Mouse (Mus musculus) macrophage (primary cell): ENCODE data around the gene Gm29609. TPM values are rescaled to one million over a fixed set of nuclear protein-coding genes. Genes with fewer than 3 reads are reported as not detected.
A peak's percentile ranks its signal among the peaks of the same experiment; 100 is the strongest.

Source experiments
- H3K27ac ChIP-seq: fragments of 350-480 bp; formaldehyde crosslinking; 2 replicates; pipeline ENCODE4 v1.9.0; 2021
- H3K36me3 ChIP-seq: fragments of 350-480 bp; formaldehyde crosslinking; 2 replicates; pipeline ENCODE4 v1.9.0; 2021; ENCODE audit errors: inconsistent target
- H3K4me3 ChIP-seq: fragments of 350-480 bp; formaldehyde crosslinking; 2 replicates; pipeline ENCODE4 v1.9.0; 2021; ENCODE audit errors: inconsistent target
- H3K79me2 ChIP-seq: fragments of 350-480 bp; formaldehyde crosslinking; 2 replicates; pipeline ENCODE4 v1.9.0; 2021; ENCODE audit errors: inconsistent target
- WGBS: methylation state at CpG from one replicate; pipeline ENCODE4 v1.1.7; 2026; ENCODE audit warnings: inconsistent platforms; ENCODE audit not compliant: missing documents; 5-methylcytosine and 5-hydroxymethylcytosine counted together
- polyA plus RNA-seq: library from polyadenylated mRNA; stranded (reverse); fragments of 250-400 nt; gene quantifications from 3 replicates; pipeline ENCODE4 v1.2.4, GENCODE M21; 2018; ENCODE audit warnings: inconsistent platforms

Gm29609 gene
- polyA plus RNA-seq, 1 experiment from 2014 or later, result not detected

DNA sequence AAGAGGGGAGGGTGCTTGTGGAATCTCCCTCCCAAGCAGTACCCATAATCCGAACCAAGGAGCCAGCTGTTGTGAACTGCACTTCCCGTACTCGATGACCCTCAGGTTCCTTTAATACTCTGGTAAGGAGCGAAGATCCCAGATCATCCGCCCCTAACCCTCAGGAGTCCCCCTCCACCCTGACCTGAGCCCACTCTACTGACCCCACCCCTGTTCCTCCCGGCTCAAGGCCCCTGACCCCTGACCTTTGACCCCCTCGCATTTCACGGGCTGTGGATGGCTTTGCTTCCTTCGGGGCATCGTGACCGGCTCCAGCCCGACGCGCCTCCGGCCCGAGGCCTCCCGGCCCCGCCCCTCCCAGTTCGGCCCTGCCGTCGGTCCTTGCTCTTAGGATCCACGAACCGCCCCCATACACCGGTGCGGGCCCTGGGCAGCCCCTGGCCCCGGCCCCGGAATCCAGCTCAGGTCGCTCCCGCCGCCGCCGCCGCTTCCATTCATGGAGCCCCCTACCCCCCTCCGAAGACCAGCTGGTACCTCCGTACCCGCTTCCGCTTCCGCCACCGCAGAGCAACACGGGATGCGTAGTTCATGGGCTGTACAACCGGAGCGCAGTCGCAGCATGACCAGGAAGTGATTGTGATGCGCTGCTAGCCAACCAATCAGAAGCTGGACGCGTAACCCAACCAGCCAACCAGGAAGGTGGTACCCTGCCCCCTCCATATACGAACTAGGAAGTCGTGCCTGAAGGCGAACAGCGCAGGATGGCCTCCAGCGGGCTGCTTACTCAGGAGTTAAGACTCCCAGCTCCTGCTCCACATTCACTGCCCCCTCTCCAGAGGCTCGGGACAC, 22.3 kb upstream of the Gm29609 start, which contains the start of gene Zfp513:
Gene Zfp513, minus strand, starts transcription at position 562 of the 849 bp plus-strand sequence.
- Histone ChIP-seq H3K79me2 (peaks cover 47% of the 10 kb centered on the region), H3K36me3 (peaks cover 57% of the 10 kb centered on the region), H3K4me3 (peak within 1 kb of the TSS; percentile 89), H3K27ac (peak within 1 kb of the TSS; percentile 90)
- under 1% methylated on average over 52 of the region's 53 CpGs for WGBS

DNA sequence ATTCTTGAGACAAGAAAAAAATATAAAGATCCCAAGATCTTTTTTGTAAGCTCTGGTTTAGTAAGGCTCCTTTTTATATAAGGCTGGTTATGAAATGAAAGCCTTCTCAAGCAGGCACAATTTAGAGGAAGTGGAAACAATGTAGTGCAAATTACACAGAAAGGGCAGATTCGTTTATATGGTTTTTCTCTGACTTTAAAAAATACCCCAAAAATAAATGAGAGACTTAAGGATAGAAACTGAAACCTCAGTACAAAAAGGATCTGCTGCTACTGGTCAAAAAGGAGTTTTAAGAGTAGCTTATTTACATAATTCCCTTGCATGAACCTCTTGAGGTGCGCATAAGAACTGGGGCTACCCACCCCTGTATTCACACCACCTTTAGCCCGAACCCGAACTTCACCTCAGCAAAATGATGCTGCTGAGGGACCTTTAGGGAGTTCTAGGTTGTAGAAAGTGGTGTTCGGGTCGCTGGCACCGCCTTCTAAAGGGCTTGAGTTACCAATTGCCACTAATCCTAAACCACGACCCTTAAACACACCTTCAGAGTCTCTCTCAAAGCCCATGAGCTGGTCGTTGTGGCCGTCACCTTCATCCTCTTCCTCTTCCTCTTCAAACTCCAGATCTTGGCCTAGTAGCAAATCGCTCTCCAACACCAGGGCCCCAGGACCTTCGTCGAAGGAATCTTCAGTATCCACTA, 21.5 kb upstream of the Gm29609 start:
- WGBS, result 5% methylated on average over 13 of the region's 13 CpGs
- H3K36me3 ChIP-seq, result peaks cover 55% of the 10 kb centered on the region
- peak overlapping the region; percentile 90 for H3K27ac ChIP-seq
- H3K4me3 ChIP-seq, result peak overlapping the region; percentile 89
- peaks cover 55% of the 10 kb centered on the region for H3K79me2 ChIP-seq

DNA sequence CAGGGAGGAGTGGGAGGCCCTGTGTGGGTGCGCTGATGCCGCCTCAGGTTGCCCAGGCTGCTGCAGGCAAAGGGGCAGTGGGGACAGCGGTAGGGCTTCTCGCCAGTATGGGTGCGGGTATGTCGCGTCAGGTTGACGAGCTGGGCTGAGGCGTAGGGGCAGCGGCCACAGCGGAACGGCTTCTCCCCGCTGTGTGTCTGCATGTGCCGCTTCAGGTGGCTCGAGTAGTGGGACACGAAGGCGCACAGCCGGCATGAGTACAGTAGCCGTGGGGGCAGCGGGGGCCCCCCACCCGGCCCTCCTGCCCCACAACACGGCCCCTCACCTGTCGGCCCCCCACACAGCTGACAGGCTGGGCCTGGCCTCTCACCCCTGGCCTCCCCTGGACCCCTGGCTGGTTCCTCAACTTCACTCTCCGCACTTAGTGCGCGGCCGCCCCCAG, 20.6 kb upstream of the Gm29609 start:
- peaks cover 57% of the 10 kb centered on the region for H3K79me2 ChIP-seq
- WGBS, result 92% methylated on average over 27 of the region's 27 CpGs
- no peak overlapping the region for H3K4me3 ChIP-seq
- peaks cover 49% of the 10 kb centered on the region for H3K36me3 ChIP-seq
- H3K27ac ChIP-seq, result 0 out of 2 replicates have a peak overlapping the region, but pooled peaks have one; percentile 90

DNA sequence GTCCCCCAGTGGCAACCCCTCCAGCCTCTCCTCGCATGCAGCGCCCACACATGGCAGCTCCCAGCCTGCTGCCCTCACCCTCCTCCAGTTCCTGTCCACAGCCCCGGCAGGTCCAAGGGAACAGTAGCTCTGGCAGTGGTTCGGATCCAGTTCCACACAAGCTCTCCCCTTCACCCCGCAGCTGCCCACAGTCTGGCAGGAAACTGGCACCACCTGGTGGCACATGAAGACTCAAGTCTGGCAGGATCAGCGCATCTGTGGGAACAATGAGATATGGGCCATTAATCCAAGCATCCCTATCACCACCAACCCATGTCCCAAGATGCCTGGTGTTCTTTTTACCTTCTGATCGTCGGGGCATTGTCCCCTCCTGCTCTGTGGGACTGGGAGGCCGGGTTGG, 20.2 kb upstream of the Gm29609 start:
- Histone ChIP-seq H3K4me3 (no peak overlapping the region), H3K36me3 (peaks cover 49% of the 10 kb centered on the region), H3K27ac (no peak overlapping the region), H3K79me2 (peaks cover 60% of the 10 kb centered on the region)
- 89% methylated on average over 9 of the region's 9 CpGs for WGBS

DNA sequence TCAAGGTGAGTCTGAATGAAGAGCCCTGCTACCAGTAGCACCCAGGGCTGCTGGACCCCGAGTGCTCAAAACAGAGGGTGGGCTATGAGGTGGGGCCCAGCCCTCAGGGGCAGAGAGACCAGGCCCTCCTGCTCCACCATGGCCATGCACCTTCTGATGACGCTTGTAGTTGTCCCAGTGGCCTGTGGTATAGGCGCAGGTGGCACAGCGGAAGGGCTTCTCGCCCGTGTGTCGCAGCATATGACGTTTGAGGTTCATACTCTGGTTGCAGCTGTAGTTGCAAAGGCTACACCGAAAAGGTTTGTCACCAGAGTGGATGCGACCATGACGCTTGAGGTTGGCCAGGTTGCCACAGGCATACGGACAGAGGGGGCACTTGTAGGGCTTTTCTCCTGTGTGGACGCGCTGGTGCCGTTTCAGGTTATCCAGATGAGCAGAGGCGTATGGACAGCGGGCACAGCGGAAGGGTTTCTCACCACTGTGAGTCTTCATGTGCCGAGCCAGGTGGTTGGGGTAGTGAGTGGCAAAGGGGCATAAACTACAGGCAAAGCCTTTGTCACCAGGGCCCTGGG, 19.7 kb upstream of the Gm29609 start:
- no peak overlapping the region for H3K4me3 ChIP-seq
- no peak overlapping the region for H3K27ac ChIP-seq
- H3K36me3 ChIP-seq, result peaks cover 49% of the 10 kb centered on the region
- H3K79me2 ChIP-seq, result peaks cover 65% of the 10 kb centered on the region
- 90% methylated on average over 19 of the region's 19 CpGs for WGBS

DNA sequence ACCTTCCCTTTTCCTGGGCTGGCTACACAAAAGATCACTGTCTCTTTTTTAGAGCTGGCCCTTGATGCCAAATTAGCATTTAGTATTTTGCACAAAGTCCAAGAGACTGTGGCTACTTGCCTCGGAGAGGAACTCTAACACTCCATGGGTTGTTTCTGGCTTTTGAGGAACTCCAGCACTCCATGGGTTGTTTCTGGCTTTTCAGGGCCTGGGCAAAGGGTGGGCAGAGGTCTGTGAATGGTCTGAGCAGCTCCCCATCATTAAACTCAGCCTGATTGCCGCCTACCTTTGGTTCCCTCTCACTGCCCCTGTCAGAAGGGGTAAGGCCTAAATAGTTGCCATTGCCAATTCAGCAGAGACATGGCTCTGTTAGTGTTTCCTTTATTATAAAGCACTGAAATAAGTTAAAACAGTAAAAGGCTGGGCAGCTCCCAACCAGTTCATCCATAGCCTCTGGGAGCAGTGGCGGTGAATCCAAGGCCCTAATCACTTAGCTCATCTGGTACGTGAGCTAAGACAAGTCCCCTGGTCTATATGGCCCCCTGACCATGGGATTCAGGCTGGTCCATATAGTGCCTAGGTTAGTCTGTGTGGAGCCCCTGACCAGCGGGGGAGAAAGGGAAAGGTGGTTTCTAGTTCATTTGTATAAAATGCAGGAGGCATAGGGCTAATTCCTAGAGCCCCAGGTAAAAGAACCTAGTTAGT, 19.1 kb upstream of the Gm29609 start:
- Histone ChIP-seq H3K4me3 (no peak overlapping the region), H3K27ac (no peak overlapping the region), H3K79me2 (peaks cover 71% of the 10 kb centered on the region), H3K36me3 (peaks cover 49% of the 10 kb centered on the region)
- whole genome bisulfite sequencing, result 87% methylated on average over 5 of the region's 5 CpGs

DNA sequence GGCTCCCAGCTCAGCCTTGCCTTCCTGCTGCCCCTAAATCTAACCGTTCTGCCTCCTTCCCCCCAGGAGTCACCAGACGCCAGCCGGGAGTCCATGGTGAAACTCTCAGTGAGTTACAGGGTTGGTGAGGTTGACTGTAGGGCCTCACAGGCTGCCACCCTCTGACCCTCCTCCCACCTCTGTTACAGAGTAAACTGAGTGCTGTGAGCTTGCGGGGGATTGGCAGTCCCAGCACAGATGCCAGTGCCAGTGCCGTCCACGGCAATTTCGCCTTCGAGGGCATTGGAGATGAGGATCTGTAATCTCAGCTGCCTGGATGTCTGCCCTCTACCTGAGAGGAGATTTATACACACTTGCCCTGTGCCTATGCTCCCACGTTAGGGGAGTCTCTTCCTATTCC, 18.5 kb upstream of the Gm29609 start:
- WGBS, result 84% methylated on average over 9 of the region's 9 CpGs
- Histone ChIP-seq H3K4me3 (no peak overlapping the region), H3K36me3 (peaks cover 49% of the 10 kb centered on the region)

DNA sequence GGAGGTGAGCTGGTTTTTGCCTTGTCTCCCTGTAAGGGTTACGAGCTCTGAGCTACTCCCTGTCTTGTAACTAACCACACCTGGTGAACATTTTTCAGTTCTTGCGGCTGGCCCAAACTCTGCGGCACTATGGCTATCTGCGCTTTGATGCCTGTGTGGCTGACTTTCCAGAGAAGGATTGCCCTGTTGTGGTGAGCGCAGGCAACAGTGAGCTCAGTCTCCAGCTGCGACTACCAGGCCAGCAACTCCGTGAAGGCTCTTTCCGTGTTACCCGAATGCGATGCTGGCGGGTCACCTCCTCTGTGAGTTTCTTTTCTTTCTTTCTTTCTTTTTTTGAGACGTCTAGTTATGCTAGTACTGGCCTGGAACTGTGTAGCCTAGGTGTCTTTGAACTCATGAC, 17.4 kb upstream of the Gm29609 start:
- peaks cover 49% of the 10 kb centered on the region for H3K36me3 ChIP-seq
- H3K79me2 ChIP-seq, result peaks cover 79% of the 10 kb centered on the region
- no peak overlapping the region for H3K4me3 ChIP-seq
- WGBS, result 93% methylated on average over 12 of the region's 12 CpGs
- no peak overlapping the region for H3K27ac ChIP-seq

More for the DNA sequence above, 18.5 kb upstream of the Gm29609 start:
- Histone ChIP-seq H3K27ac (no peak overlapping the region), H3K79me2 (peaks cover 76% of the 10 kb centered on the region)

DNA sequence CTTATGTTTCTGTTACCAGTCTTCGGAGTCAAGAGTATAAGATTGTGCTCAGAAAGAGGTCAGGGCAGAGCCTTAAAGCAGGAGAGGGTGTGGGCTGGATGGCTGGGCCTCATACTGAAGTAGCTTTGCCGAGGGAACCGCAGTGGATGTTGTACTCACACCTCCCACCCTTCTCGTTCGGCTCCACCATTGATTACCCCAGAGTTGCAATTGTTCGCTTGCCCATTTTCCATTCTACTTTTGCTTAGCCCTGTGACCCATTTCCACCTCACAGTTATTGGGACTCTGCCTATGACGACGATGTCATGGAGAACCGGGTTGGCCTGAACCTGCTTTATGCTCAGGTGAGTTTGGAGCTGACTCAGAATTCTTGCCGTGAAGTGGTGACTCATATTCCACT, 16.5 kb upstream of the Gm29609 start:
- 93% methylated on average over 10 of the region's 10 CpGs for WGBS
- peaks cover 49% of the 10 kb centered on the region for H3K36me3 ChIP-seq
- no peak overlapping the region for H3K4me3 ChIP-seq
- H3K79me2 ChIP-seq, result peaks cover 81% of the 10 kb centered on the region
- H3K27ac ChIP-seq, result peak overlapping the region; percentile 27

DNA sequence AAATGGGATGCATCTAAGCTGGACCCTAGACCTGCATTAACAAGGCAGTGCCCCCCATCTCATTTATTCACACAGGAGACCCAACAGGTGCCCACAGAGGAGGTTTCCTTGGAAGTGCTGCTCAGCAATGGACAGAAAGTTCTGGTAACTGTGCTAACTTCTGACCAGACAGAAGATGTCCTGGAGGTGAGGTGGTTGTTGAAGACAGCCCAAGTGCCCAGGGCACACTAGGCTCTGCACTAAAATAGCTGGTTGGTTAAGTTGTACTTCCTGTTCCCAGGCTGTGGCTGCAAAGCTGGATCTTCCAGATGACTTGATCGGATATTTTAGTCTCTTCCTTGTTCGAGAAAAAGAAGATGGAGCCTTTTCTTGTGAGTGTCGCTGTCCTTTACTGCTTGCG, 16.0 kb upstream of the Gm29609 start:
- peaks cover 75% of the 10 kb centered on the region for H3K79me2 ChIP-seq
- H3K36me3 ChIP-seq, result peaks cover 54% of the 10 kb centered on the region
- WGBS, result 72% methylated on average over 4 of the region's 4 CpGs
- H3K27ac ChIP-seq, result peak overlapping the region; percentile 27
- no peak overlapping the region for H3K4me3 ChIP-seq

DNA sequence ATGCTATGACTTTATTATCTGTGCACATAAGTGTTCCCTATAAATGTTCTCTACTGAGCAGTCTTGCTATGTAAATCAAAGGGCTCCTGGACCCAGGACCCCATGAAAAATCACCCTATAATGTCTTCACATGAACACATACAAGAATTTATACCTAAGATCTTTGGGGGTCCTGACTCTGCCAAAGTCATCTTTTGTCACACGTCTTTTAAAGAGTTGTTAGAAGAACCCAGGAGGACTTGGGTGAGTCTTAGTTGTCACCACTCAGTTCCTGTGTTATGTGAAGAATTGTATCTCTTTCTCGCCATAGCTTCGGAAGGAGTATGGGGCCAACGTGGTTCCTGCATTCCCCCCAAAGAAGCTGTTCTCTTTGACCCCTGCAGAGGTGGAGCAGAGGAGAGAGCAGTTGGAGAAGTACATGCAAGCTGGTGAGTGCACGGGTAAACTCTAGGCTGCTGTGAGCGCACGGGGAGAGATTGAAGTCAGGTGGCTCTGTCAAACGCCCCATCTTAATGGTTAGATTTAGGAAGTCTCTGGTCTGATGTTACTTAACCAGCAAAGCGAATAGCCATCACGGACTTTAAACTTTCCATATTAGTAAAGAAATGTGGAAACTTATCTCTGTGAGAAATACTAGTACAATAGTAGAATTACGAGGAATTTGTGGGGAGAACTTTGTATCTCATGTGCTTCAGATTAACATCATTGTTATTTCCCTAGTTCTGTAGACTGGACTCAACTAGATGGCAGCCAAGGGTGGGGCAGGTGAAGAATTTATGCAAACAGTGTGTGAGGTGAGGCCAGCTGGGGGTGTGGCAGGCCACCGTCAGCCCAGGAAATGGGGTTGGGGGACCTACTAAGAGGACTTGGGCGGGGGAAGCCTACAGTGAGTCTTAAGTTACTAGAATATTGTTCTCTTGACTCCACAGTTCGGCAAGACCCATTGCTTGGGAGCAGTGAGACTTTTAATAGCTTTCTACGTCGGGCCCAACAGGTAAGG, 15.1 kb upstream of the Gm29609 start:
- Histone ChIP-seq H3K36me3 (peaks cover 59% of the 10 kb centered on the region), H3K79me2 (peaks cover 66% of the 10 kb centered on the region), H3K4me3 (peak overlapping the region; percentile 99; the same call in 1 of the 2 replicates), H3K27ac (peak overlapping the region; percentile 90)
- WGBS, result 97% methylated on average over 16 of the region's 16 CpGs

DNA sequence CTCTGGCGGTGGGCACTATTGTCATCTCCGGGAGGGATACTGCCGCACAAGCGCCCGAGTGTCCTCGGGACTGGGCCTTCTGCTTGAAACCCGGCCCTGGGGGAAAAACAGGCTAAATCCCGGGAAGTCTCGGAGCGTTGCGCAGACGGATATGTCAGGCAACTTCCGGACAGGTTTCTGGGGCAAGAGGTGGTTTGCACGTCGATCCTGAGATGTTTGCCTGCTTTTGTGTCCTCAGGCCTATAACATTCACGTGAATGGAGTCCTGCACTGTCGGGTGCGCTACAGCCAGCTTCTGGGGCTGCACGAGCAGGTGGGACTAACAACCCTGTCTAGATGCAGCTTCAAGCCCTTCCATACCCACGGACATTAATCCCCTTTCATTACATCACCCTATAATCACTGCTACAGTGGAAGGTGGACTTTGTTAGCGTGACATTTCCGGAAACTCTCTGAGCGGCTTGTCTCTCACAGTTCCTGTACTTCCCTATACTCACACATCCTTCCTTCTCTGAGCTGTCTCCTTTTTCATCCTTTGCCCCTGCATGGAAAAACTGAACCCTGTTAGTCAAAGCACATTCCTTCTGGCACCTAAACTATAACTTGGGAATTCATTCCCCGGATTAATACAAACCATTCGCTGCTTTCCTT, 14.0 kb upstream of the Gm29609 start:
- H3K4me3 ChIP-seq, result peak overlapping the region; percentile 99
- WGBS, result 7% methylated on average over 25 of the region's 25 CpGs
- peaks cover 54% of the 10 kb centered on the region for H3K36me3 ChIP-seq

More for the DNA sequence above, 14.0 kb upstream of the Gm29609 start:
- H3K79me2 ChIP-seq, result peaks cover 56% of the 10 kb centered on the region
- H3K27ac ChIP-seq, result peak overlapping the region; percentile 90
